Mouse (Mus musculus): ENCODE data around the gene Zfp651.

DNA sequence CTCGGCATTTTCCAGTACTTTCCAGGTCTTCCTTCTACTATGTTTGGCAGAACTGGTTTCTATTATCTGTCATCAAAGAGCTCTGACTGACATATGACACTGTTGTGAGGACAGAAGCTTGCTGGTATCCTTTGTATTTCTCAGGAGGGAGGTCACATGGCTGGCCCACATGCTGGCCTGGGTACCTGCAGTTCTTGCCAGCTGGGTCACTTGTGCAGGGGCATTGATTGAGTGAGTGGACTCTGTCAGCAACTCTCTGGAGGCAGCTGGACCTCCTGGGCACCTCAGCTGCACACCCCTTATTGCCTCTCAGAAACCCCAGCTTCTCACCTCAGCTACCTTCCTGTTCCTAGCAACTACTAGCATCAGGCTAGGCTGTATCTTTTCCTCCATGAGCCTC is 48.4 kb downstream of the Zfp651 start:
- TF ChIP-seq MAX (IDR thresholded peaks at IDR 0.05; ENCODE audit: low read depth) (no peak), POLR2A (IDR thresholded peaks at IDR 0.05; ENCODE audit: insufficient read length, low read depth) (no peak), POLR2AphosphoS2 (IDR thresholded peaks at IDR 0.05; ENCODE audit: insufficient read length, low read depth) (no peak), USF1 (IDR thresholded peaks at IDR 0.05; ENCODE audit: low read depth) (no peak)

All from myocyte (in vitro differentiated cells).